ENCODE assay signal across 15 mouse cellular contexts in genomic region chr10:84712532-84712931, GRCm38 (mm10). TPM values are rescaled to one million over a fixed set of nuclear protein-coding genes. Genes with fewer than 3 reads are reported as not detected.
DNase-seq lines count a peak whose midpoint lies in the region; ATAC-seq and TF ChIP-seq lines count a peak whose summit lies in the region.
"Had no signal": no experiment of that assay in that cellular context is flagged by ENCODE, and none has a peak within 500 bp of the region (broad histone marks: within the 10 kb centered on the region; RNA-seq: fewer than 3 reads in every experiment).

No protein-coding gene starts in this region.

- DNase-seq in cerebellum, postnatal 10 days, result peak; percentile 20 to 31
- no peak for DNase-seq in cerebellum, adult 18-20 months
- DNase-seq in lung, embryonic 14.5 days, result peak; percentile 17
- DNase-seq in lung, postnatal 10 days, result no peak
- peak; percentile 48 for DNase-seq in kidney, postnatal 14 days
- DNase-seq in left cerebral cortex, adult 8-10 months (ENCODE audit: low spot score in 2 of 2), result no peak
- DNase-seq: lung, postnatal 4 days; spleen, adult 18-20 months; thymus, adult 18-20 months had no signal

- no peaks in the 10 kb centered on the region for H3K4me1 ChIP-seq in lung, embryonic 14.5 days (ENCODE audit: insufficient read depth)
- H3K4me1 ChIP-seq in hindbrain, embryonic 12.5 days, result peaks cover 52% of the 10 kb centered on the region

- H3K9me3 ChIP-seq in lung, embryonic 14.5 days (ENCODE audit: low read depth, low read length), result no peaks in the 10 kb centered on the region
- H3K9me3 ChIP-seq in hindbrain, embryonic 12.5 days (replicated peaks), result no peaks in the 10 kb centered on the region
- H3K9me3 ChIP-seq: limb, embryonic 15.5 days had no signal

- H3K4me3 ChIP-seq in lung, embryonic 14.5 days (ENCODE audit: low read depth, low read length), result no peak overlapping the region
- H3K4me3 ChIP-seq in hindbrain, embryonic 12.5 days, result no peak overlapping the region
- H3K4me3 ChIP-seq: erythroblast, embryonic 14.5 days; left cerebral cortex, adult 2 months; limb, embryonic 15.5 days had no signal

- H3K36me3 ChIP-seq in lung, embryonic 14.5 days (ENCODE audit: insufficient read depth), result peaks cover 20% of the 10 kb centered on the region
- H3K36me3 ChIP-seq in hindbrain, embryonic 12.5 days, result peaks cover 17% of the 10 kb centered on the region

- no peak for ATAC-seq in lung, embryonic 14.5 days (ENCODE audit: insufficient read depth)
- no peak for ATAC-seq in hindbrain, embryonic 12.5 days (ENCODE audit: low FRiP score)
- no peak for ATAC-seq in erythroblast, adult 5-6 weeks (replicated peaks; ENCODE audit: low FRiP score, poor library complexity, severe bottlenecking)

- H3K9ac ChIP-seq in lung, embryonic 14.5 days, result no peak overlapping the region
- no peak overlapping the region for H3K9ac ChIP-seq in hindbrain, embryonic 12.5 days
- H3K9ac ChIP-seq: limb, embryonic 15.5 days had no signal

- no peaks in the 10 kb centered on the region for H3K27me3 ChIP-seq in lung, embryonic 14.5 days (ENCODE audit: insufficient read depth, low read length)
- no peaks in the 10 kb centered on the region for H3K27me3 ChIP-seq in hindbrain, embryonic 12.5 days
- H3K27me3 ChIP-seq: limb, embryonic 15.5 days had no signal

- WGBS in lung, embryonic 14.5 days, result 70% methylated on average over 6 of the region's 6 CpGs
- WGBS in hindbrain, embryonic 12.5 days, result 62% methylated on average over 6 of the region's 6 CpGs

- TF ChIP-seq CTCF in lung, embryonic 14.5 days (IDR thresholded peaks at IDR 0.05; ENCODE audit: low read depth), result no peak

- H3K27ac ChIP-seq in lung, embryonic 14.5 days (ENCODE audit: low read depth), result peak overlapping the region; percentile 12; the same call in 1 of the 2 replicates
- H3K27ac ChIP-seq in hindbrain, embryonic 12.5 days, result peak overlapping the region; percentile 74
- H3K27ac ChIP-seq: left cerebral cortex, adult 2 months; limb, embryonic 15.5 days had no signal

- H3K4me2 ChIP-seq in lung, embryonic 14.5 days, result no peak overlapping the region
- no peak overlapping the region for H3K4me2 ChIP-seq in hindbrain, embryonic 12.5 days (replicated peaks)
- H3K4me2 ChIP-seq: limb, embryonic 15.5 days had no signal

RNA-seq across cellular contexts. Expression of gene Rfx4, which starts 43.3 kb away (rescaled TPM):
- not detected in 2 replicates for polyA plus RNA-seq in lung, embryonic 14.5 days (2014; fragmentation: Nextera tagmentation; extraction: Ambion mirVana)
- polyA plus RNA-seq in hindbrain, embryonic 12.5 days (2016; fragmentation: Nextera tagmentation; extraction: Ambion mirVana), result 40.9 and 49.2 TPM in 2 replicates
- total RNA-seq in erythroblast, adult 5-6 weeks (2015; ENCODE audit: low replicate concordance), result 0.77 TPM in 1 of 2 replicates, not detected in the other
- total RNA-seq in erythroblast, adult 5-6 weeks (2017; ENCODE audit: low replicate concordance), result not detected in 2 replicates
- total RNA-seq in left cerebral cortex, adult 8-10 months (2022), result 10 to 100 TPM; 10.6 to 13.1 (median 12.3) TPM
- polyA plus RNA-seq: erythroblast, embryonic 14.5 days; large intestine, adult 2 months had no signal

Comparison
In these comparisons a context has a peak if more than half of its experiments do, and no peak if none do; other contexts are left out.
1. DNase-seq: peak in cerebellum, postnatal 10 days (2 of 2), lung, embryonic 14.5 days (single experiment) and kidney, postnatal 14 days (single experiment); none in cerebellum, adult 18-20 months (0 of 2), lung, postnatal 10 days (single experiment) and left cerebral cortex, adult 8-10 months (0 of 2).
2. RNA of gene Rfx4, which starts 43.3 kb away (total RNA-seq): 10.6 to 13.1 TPM in left cerebral cortex, adult 8-10 months; 0.77 TPM in erythroblast, adult 5-6 weeks; every median in the first group is over 4 times any median in the second.